Mouse (Mus musculus) MEL (cell line): ENCODE data around the gene Gm12166. TPM values are rescaled to one million over a fixed set of nuclear protein-coding genes. Genes with fewer than 3 reads are reported as not detected.

ENCODE experiments used
- DNase-seq: peaks from one replicate; pipeline ENCODE4 v3.0.0; 2011; ENCODE audit warnings: low read depth, low spot score
- H3K27ac ChIP-seq: 2 replicates; pipeline ENCODE4 v1.5.1; 2012; ENCODE audit warnings: low read depth, mild to moderate bottlenecking, control low read depth, low read length, moderate library complexity; ENCODE audit not compliant: control insufficient read depth
- H3K27me3 ChIP-seq, 2 experiments: fragments of 150-350 bp in 1 of 2; sonication (generic) in 1 of 2; 2 replicates each; pipeline ENCODE4 v1.6.1; 2012; ENCODE audit warnings: low read length in 2 of 2, mild to moderate bottlenecking in 2 of 2, improper control_type of control experiment in 1 of 2, moderate library complexity in 1 of 2; ENCODE audit not compliant: insufficient read depth in 2 of 2, control insufficient read depth in 1 of 2
- H3K36me3 ChIP-seq, 2 experiments: 2 replicates each; pipeline ENCODE4 v1.6.1; 2012 to 2014; ENCODE audit warnings: low read length in 2 of 2, improper control_type of control experiment in 1 of 2, inconsistent platforms in 1 of 2, mild to moderate bottlenecking in 1 of 2; ENCODE audit not compliant: insufficient read depth in 2 of 2, control insufficient read depth in 1 of 2
- H3K4me1 ChIP-seq, 2 experiments: fragments of 150-350 bp in 1 of 2; sonication (generic) in 1 of 2; 2 replicates each; pipeline ENCODE4 v1.6.1; 2012; ENCODE audit warnings: low read length in 2 of 2, improper control_type of control experiment in 1 of 2, mild to moderate bottlenecking in 1 of 2; ENCODE audit not compliant: insufficient read depth in 2 of 2, control insufficient read depth in 1 of 2
- H3K4me3 ChIP-seq, 2 experiments: fragments of 150-350 bp in 1 of 2; sonication (generic) in 1 of 2; 2 replicates each; pipeline ENCODE4 v1.5.1; 2012; ENCODE audit warnings: low read depth in 2 of 2, low read length in 2 of 2, mild to moderate bottlenecking in 2 of 2, moderate library complexity in 2 of 2, control low read depth in 1 of 2, improper control_type of control experiment in 1 of 2; ENCODE audit not compliant: control insufficient read depth in 1 of 2, insufficient read depth in 1 of 2
- H3K79me2 ChIP-seq: 2 replicates; pipeline ENCODE4 v1.6.1; 2012; ENCODE audit warnings: mild to moderate bottlenecking, low read length, moderate library complexity; ENCODE audit not compliant: control insufficient read depth, poor library complexity, insufficient read depth
- H3K9ac ChIP-seq: 2 replicates; pipeline ENCODE4 v1.6.1; 2012; ENCODE audit warnings: low read depth, mild to moderate bottlenecking, control low read depth, low read length, moderate library complexity; ENCODE audit not compliant: control insufficient read depth, poor library complexity, severe bottlenecking
- H3K9me3 ChIP-seq: fragments of 150-350 bp; sonication (generic); replicated peaks from 2 replicates; pipeline ENCODE4 v1.6.1; 2012; ENCODE audit warnings: mild to moderate bottlenecking, low read length, improper control_type of control experiment, moderate library complexity; ENCODE audit not compliant: insufficient read depth
- CHD2 ChIP-seq: IDR thresholded peaks from 2 replicates; pipeline ENCODE4 v1.6.1; 2011; ENCODE audit warnings: low read length, improper control_type of control experiment
- CTCF ChIP-seq, 3 experiments: IDR thresholded peaks in 2 of 3; conservative IDR thresholded peaks in 1 of 3; 2 replicates each; pipeline ENCODE4 v1.5.1; 2011 to 2012; ENCODE audit warnings: low read length in 3 of 3, low read depth in 2 of 3, mild to moderate bottlenecking in 2 of 3, improper control_type of control experiment in 1 of 3, inconsistent platforms in 1 of 3, mixed read lengths in 1 of 3, moderate library complexity in 1 of 3; ENCODE audit not compliant: control insufficient read depth in 1 of 3, insufficient read depth in 1 of 3, poor library complexity in 1 of 3, severe bottlenecking in 1 of 3
- E2F4 ChIP-seq: IDR thresholded peaks from 2 replicates; pipeline ENCODE4 v1.6.1; 2011; ENCODE audit warnings: low read depth, low read length, improper control_type of control experiment, borderline replicate concordance
- ELF1 ChIP-seq: IDR thresholded peaks from 2 replicates; pipeline ENCODE4 v1.6.1; 2014; ENCODE audit warnings: low read depth, mild to moderate bottlenecking, inconsistent platforms, low read length, improper control_type of control experiment, moderate library complexity
- ETS1 ChIP-seq: IDR thresholded peaks from 2 replicates; pipeline ENCODE4 v1.6.1; 2012; ENCODE audit warnings: low read depth, mild to moderate bottlenecking, inconsistent platforms, low read length, improper control_type of control experiment, moderate library complexity
- HCFC1 ChIP-seq: IDR thresholded peaks from 2 replicates; pipeline ENCODE4 v1.6.1; 2012; ENCODE audit warnings: low read depth, mild to moderate bottlenecking, inconsistent platforms, low read length, improper control_type of control experiment, moderate library complexity
- JUND ChIP-seq: IDR thresholded peaks from 2 replicates; pipeline ENCODE4 v1.6.1; 2011; ENCODE audit warnings: low read depth, mild to moderate bottlenecking, improper control_type of control experiment, low read length
- MAFK ChIP-seq: IDR thresholded peaks from 2 replicates; pipeline ENCODE4 v1.6.1; 2011; ENCODE audit warnings: low read depth, mild to moderate bottlenecking, low read length, improper control_type of control experiment, borderline replicate concordance
- MEF2A ChIP-seq: IDR thresholded peaks from 2 replicates; pipeline ENCODE4 v1.6.1; 2014; ENCODE audit warnings: low read depth, mild to moderate bottlenecking, inconsistent platforms, low read length, improper control_type of control experiment; ENCODE audit not compliant: poor library complexity, insufficient replicate concordance, severe bottlenecking; ENCODE audit errors: extremely low read depth
- MYB ChIP-seq: IDR thresholded peaks from 2 replicates; pipeline ENCODE4 v1.6.1; 2011; ENCODE audit warnings: mild to moderate bottlenecking, low read depth, low read length, improper control_type of control experiment
- NRF1 ChIP-seq: IDR thresholded peaks from 2 replicates; pipeline ENCODE4 v1.6.1; 2014; ENCODE audit warnings: low read depth, mild to moderate bottlenecking, inconsistent platforms, low read length, improper control_type of control experiment, moderate library complexity; ENCODE audit not compliant: poor library complexity, insufficient read depth, severe bottlenecking
- POLR2AphosphoS2 ChIP-seq: IDR thresholded peaks from 2 replicates; pipeline ENCODE4 v1.6.1; 2011; ENCODE audit warnings: low read length, improper control_type of control experiment
- RAD21 ChIP-seq: IDR thresholded peaks from 2 replicates; pipeline ENCODE4 v1.6.1; 2011; ENCODE audit warnings: mild to moderate bottlenecking, low read depth, low read length, improper control_type of control experiment
- SMC3 ChIP-seq: IDR thresholded peaks from 2 replicates; pipeline ENCODE4 v1.6.1; 2011; ENCODE audit warnings: low read depth, low read length, improper control_type of control experiment
- TAL1 ChIP-seq: IDR thresholded peaks from 2 replicates; pipeline ENCODE4 v1.6.1; 2012; ENCODE audit warnings: mild to moderate bottlenecking, inconsistent platforms, low read length, moderate library complexity, mixed read lengths
- UBTF ChIP-seq: IDR thresholded peaks from 2 replicates; pipeline ENCODE4 v1.6.1; 2012; ENCODE audit warnings: low read depth, mild to moderate bottlenecking, inconsistent platforms, low read length, improper control_type of control experiment, moderate library complexity, borderline replicate concordance; ENCODE audit not compliant: insufficient read depth
- USF2 ChIP-seq, 2 experiments: IDR thresholded peaks; 2 replicates each; pipeline ENCODE4 v1.6.1; 2011 to 2012; ENCODE audit warnings: improper control_type of control experiment in 2 of 2, low read length in 2 of 2, borderline replicate concordance in 1 of 2, inconsistent platforms in 1 of 2, low read depth in 1 of 2, mild to moderate bottlenecking in 1 of 2; ENCODE audit not compliant: insufficient read depth in 1 of 2
- ZC3H11A ChIP-seq: IDR thresholded peaks from 2 replicates; pipeline ENCODE4 v1.6.1; 2012; ENCODE audit warnings: low read depth, mild to moderate bottlenecking, inconsistent platforms, low read length, improper control_type of control experiment
- ZKSCAN1 ChIP-seq: IDR thresholded peaks from 2 replicates; pipeline ENCODE4 v1.6.1; 2012; ENCODE audit warnings: low read depth, mild to moderate bottlenecking, inconsistent platforms, low read length, improper control_type of control experiment, moderate library complexity
- ZNF384 ChIP-seq: IDR thresholded peaks from 2 replicates; pipeline ENCODE4 v1.6.1; 2012; ENCODE audit warnings: low read depth, mild to moderate bottlenecking, inconsistent platforms, low read length, improper control_type of control experiment
- polyA plus RNA-seq, 2 experiments: library from polyadenylated mRNA; stranded (reverse) in 1 of 2; unstranded in 1 of 2; fragments of >175 nt in 1 of 2; fragments of >200 nt in 1 of 2; gene quantifications; 2 replicates each; pipeline versions ENCODE4 v1.2.1 to v1.2.4; 2012; ENCODE audit warnings: low replicate concordance in 2 of 2, low read depth in 1 of 2; ENCODE audit not compliant: insufficient read length in 2 of 2, insufficient read depth in 1 of 2, missing spikeins in 1 of 2
- total RNA-seq: library from RNA; depleted of rRNA; stranded (reverse); fragments of 300-350 nt; gene quantifications from 2 replicates; pipeline ENCODE4 v1.2.3, GENCODE M21; 2012

Gene Gm12166
- total and polyA plus RNA-seq, 3 experiments, result 4.1 to 6.8 TPM; not detected in 1

DNA sequence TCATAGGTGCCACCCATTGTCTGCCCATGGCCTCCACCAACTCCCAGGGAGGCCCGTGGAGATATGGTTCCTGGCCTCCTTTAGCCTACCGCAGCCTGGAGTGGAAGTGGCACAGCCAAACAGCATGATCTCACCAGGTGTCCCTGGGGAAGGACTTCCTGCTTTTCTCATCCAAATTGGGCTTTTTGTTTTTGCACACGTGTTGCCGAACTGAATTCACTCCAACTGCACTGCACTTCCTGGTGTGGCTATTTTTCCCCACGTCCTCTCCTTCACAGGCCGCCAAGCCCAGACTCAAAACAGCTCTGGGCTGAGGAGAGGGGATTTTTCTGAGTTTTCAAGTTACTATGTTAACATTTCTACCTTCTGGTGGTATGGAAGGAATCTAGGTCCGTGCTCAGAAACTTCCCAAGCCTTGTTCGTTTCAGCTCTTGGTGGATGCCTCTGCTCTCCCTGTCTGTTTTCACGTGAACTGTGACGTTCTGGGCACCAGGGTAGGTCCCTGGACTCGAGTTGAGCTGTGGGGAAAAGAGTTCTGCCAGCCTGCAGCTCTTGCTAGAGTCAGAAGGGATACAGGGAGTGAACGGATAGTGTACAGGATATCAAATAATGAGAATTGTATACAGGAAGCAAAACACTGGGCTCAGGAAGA lies 16.8 kb upstream of the Gm12166 start:
- TF ChIP-seq ZC3H11A (no peak), CHD2 (no peak), RAD21 (no peak), JUND (no peak), ETS1 (no peak), E2F4 (no peak), NRF1 (no peak), ELF1 (no peak), ZKSCAN1 (no peak), MEF2A (no peak), MAFK (no peak), TAL1 (no peak), CTCF (IDR thresholded peaks at IDR 0.05 in 2 of 3, conservative IDR thresholded peaks at IDR 0.05 in 1 of 3; ENCODE audit: control insufficient read depth in 1 of 3, insufficient read depth in 1 of 3, low read depth in 2 of 3, low read length in 3 of 3, poor library complexity in 1 of 3, severe bottlenecking in 1 of 3) (no peak), UBTF (no peak)
- peaks cover 6 to 15% of the 10 kb centered on the region in 2 experiments; a peak in 3 of 4 replicates for H3K4me1 ChIP-seq
- H3K9ac ChIP-seq, result no peak overlapping the region
- H3K27me3 ChIP-seq, result no peaks in the 10 kb centered on the region; a peak in 1 of 4 replicates
- H3K79me2 ChIP-seq, result no peaks in the 10 kb centered on the region
- no peak overlapping the region for H3K4me3 ChIP-seq
- H3K9me3 ChIP-seq, result no peaks in the 10 kb centered on the region
- DNase-seq, result no peak
- no peak overlapping the region for H3K27ac ChIP-seq
- peaks cover 0 to 11% of the 10 kb centered on the region in 2 experiments; a peak in 2 of 4 replicates for H3K36me3 ChIP-seq

DNA sequence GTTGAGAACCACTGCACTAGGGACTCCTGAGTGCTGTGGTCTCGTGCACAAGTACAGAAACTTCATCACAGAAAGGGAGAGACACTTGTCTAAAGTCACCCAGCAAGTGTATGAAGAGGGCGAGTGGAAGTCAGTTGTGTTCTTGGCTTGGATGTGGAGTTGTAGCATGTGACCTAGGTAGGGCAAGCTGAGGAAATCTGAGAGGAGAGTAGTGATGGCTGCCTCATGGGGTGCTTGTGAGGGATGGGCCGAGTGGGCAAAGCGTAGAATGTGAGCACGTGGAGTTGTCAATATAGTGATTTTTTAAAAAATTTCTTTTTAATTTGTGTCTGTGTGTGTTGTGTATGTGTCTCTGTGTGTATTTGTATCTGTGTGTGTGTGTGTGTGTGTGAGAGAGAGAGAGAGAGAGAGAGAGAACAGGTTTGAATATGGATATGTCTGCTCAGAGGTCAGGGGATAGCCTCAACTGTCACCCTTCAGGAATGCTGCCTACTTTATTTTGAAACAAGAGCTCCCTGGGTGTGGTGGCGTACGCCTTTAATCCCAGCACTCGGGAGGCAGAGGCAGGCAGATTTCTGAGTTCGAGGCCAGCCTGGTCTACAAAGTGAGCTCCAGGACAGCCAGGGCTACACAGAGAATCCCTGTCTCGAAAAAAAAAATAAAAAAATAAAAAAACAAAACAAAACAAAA lies 15.4 kb upstream of the Gm12166 start:
- Histone ChIP-seq H3K9me3 (no peaks in the 10 kb centered on the region), H3K36me3 (peaks cover 0 to 11% of the 10 kb centered on the region in 2 experiments; a peak in 2 of 4 replicates), H3K4me1 (peaks cover 6 to 13% of the 10 kb centered on the region in 2 experiments; a peak in 3 of 4 replicates), H3K79me2 (no peaks in the 10 kb centered on the region), H3K4me3 (no peak overlapping the region), H3K27ac (no peak overlapping the region), H3K27me3 (no peaks in the 10 kb centered on the region; a peak in 1 of 4 replicates), H3K9ac (no peak overlapping the region)
- TF ChIP-seq MYB, result no peak
- TF ChIP-seq ETS1, result no peak
- no peak for TF ChIP-seq POLR2AphosphoS2
- no peak for TF ChIP-seq CHD2
- no peak for TF ChIP-seq E2F4
- no peak for TF ChIP-seq JUND
- TF ChIP-seq SMC3, result no peak
- no peak for TF ChIP-seq USF2 (IDR thresholded peaks at IDR 0.05; ENCODE audit: borderline replicate concordance in 1 of 2, insufficient read depth in 1 of 2, low read depth in 1 of 2, low read length in 2 of 2)
- no peak for TF ChIP-seq HCFC1
- no peak for TF ChIP-seq ZNF384
- no peak for DNase-seq
